ENCODE assay signal across 9 mouse cellular contexts in the genomic region with DNA sequence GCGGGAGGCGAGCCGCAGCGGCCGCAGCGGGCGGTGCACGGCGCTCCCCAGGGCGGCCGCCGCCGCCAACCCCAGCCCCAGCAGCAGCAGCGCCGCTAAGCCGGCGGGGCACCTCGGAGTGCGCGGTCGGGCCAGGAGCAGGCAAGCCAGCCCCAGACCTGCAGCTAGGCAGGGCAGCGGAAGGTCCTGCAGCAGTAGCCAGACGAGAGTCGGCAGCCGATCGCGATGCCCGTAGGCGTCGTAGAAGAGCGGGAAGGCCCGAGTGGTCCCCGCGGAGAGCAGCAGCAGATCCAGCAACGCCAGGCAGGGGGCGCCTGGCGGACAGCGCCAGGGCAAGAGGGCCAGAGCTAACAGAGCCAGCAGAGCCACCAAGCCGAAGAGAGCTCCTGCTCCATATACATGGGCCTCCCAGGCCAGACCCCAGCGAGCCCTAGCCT. TPM values are rescaled to one million over a fixed set of nuclear protein-coding genes. Genes with fewer than 3 reads are reported as not detected.
DNase-seq lines count a peak whose midpoint lies in the region; ATAC-seq and TF ChIP-seq lines count a peak whose summit lies in the region.
"Had no signal": no experiment of that assay in that cellular context is flagged by ENCODE, and none has a peak within 500 bp of the region (broad histone marks: within the 10 kb centered on the region; RNA-seq: fewer than 3 reads in every experiment).

No protein-coding gene starts in this region.

- ATAC-seq in embryonic facial prominence, embryonic 13.5 days (ENCODE audit: insufficient number of reproducible peaks, insufficient read depth, low FRiP score, low TSS enrichment, low read depth): peak; percentile 49; the same call in 1 of the 2 replicates
- peak; percentile 79 for ATAC-seq in limb, embryonic 14.5 days (ENCODE audit: low FRiP score, low read depth)
- ATAC-seq in midbrain, embryonic 16.5 days: peak; percentile 70

- peaks cover 20% of the 10 kb centered on the region for H3K4me1 ChIP-seq in embryonic facial prominence, embryonic 13.5 days
- H3K4me1 ChIP-seq in limb, embryonic 14.5 days (ENCODE audit: control insufficient read depth, insufficient read depth, low read length): no peaks in the 10 kb centered on the region
- peaks cover 7% of the 10 kb centered on the region for H3K4me1 ChIP-seq in midbrain, embryonic 16.5 days (ENCODE audit: control insufficient read depth, insufficient read depth, low read length)

- no peaks in the 10 kb centered on the region for H3K36me3 ChIP-seq in embryonic facial prominence, embryonic 13.5 days
- no peaks in the 10 kb centered on the region for H3K36me3 ChIP-seq in limb, embryonic 14.5 days (ENCODE audit: control insufficient read depth, insufficient read depth, low read length)
- no peaks in the 10 kb centered on the region for H3K36me3 ChIP-seq in midbrain, embryonic 16.5 days (ENCODE audit: control insufficient read depth, insufficient read depth, low read length)
- H3K36me3 ChIP-seq: G1E had no signal

- H3K27me3 ChIP-seq in embryonic facial prominence, embryonic 13.5 days: peaks cover 95% of the 10 kb centered on the region
- peaks cover 49% of the 10 kb centered on the region for H3K27me3 ChIP-seq in limb, embryonic 14.5 days (ENCODE audit: control insufficient read depth, insufficient read depth, low read length)
- H3K27me3 ChIP-seq in midbrain, embryonic 16.5 days (ENCODE audit: control insufficient read depth, insufficient read depth, low read depth, low read length): peaks cover 42% of the 10 kb centered on the region

- no peak overlapping the region for H3K27ac ChIP-seq in embryonic facial prominence, embryonic 13.5 days
- H3K27ac ChIP-seq in limb, embryonic 14.5 days (replicated peaks; ENCODE audit: low read depth, low read length): no peak overlapping the region
- no peak overlapping the region for H3K27ac ChIP-seq in midbrain, embryonic 16.5 days (ENCODE audit: low read length)

- H3K4me3 ChIP-seq in embryonic facial prominence, embryonic 13.5 days: peak overlapping the region; percentile 59
- H3K4me3 ChIP-seq in limb, embryonic 14.5 days (replicated peaks; ENCODE audit: low read length): peak overlapping the region; percentile 52
- H3K4me3 ChIP-seq in midbrain, embryonic 16.5 days (ENCODE audit: low read depth, low read length): peak overlapping the region; percentile 45

- H3K9me3 ChIP-seq in embryonic facial prominence, embryonic 13.5 days: no peaks in the 10 kb centered on the region
- H3K9me3 ChIP-seq in limb, embryonic 14.5 days (ENCODE audit: control insufficient read depth, low read length): no peaks in the 10 kb centered on the region
- no peaks in the 10 kb centered on the region for H3K9me3 ChIP-seq in midbrain, embryonic 16.5 days (replicated peaks; ENCODE audit: control insufficient read depth, low read length, poor library complexity, severe bottlenecking)

- H3K4me2 ChIP-seq in embryonic facial prominence, embryonic 13.5 days: peak overlapping the region; percentile 100
- H3K4me2 ChIP-seq in limb, embryonic 14.5 days (replicated peaks; ENCODE audit: low read depth, low read length, severe bottlenecking): peak overlapping the region; percentile 100
- H3K4me2 ChIP-seq in midbrain, embryonic 16.5 days (ENCODE audit: low read length): peak overlapping the region; percentile 68

- peak overlapping the region; percentile 74 for H3K9ac ChIP-seq in embryonic facial prominence, embryonic 13.5 days
- H3K9ac ChIP-seq in limb, embryonic 14.5 days (ENCODE audit: low read depth, low read length, severe bottlenecking): peak overlapping the region; percentile 53
- H3K9ac ChIP-seq in midbrain, embryonic 16.5 days (ENCODE audit: low read depth, low read length): peak overlapping the region; percentile 60

- DNase-seq in 3134 (ENCODE audit: extremely low read depth, insufficient read length, low spot score): peak; percentile 26
- peak; percentile 84 to 87 for DNase-seq in adrenal gland, postnatal 36 days
- DNase-seq in heart, adult 9 months (ENCODE audit: low spot score in 2 of 2): peak; percentile 67 to 78
- peak; percentile 65 to 71 for DNase-seq in kidney, adult 8-10 months
- peak; percentile 68 for DNase-seq in limb, embryonic 14.5 days (ENCODE audit: low spot score)
- DNase-seq in spleen, postnatal 10 days (ENCODE audit: low spot score in 2 of 2): peak; percentile 49 to 75

- under 1% methylated on average over 31 of the region's 40 CpGs for WGBS in embryonic facial prominence, embryonic 13.5 days
- WGBS in limb, embryonic 14.5 days: 5% methylated on average over 30 of the region's 40 CpGs
- under 1% methylated on average over 40 of the region's 40 CpGs for WGBS in midbrain, embryonic 16.5 days

- no peak for TF ChIP-seq POLR2A in limb, embryonic 14.5 days (IDR thresholded peaks at IDR 0.05; ENCODE audit: borderline replicate concordance, extremely low read depth, insufficient read depth, insufficient read length)

RNA-seq across cellular contexts. Expression of gene Rbm28, which starts 6.2 kb away (rescaled TPM):
- 10 to 100 TPM; 28.4 to 29.7 TPM for total RNA-seq in adrenal gland, postnatal 36 days (2021)
- 47.4 and 50.6 TPM in 2 replicates for polyA plus RNA-seq in embryonic facial prominence, embryonic 13.5 days (2015; fragmentation: Nextera tagmentation; extraction: Ambion mirVana)
- polyA plus RNA-seq in limb, embryonic 14.5 days (2012; rRNA removed): 45.9 and 59.8 TPM in 2 replicates
- polyA plus RNA-seq in limb, embryonic 14.5 days (2014; fragmentation: Nextera tagmentation; extraction: Ambion mirVana): 35.7 and 47.7 TPM in 2 replicates
- polyA plus RNA-seq in midbrain, embryonic 16.5 days (2015; fragmentation: Nextera tagmentation; extraction: Ambion mirVana): 43.1 and 43.4 TPM in 2 replicates

RNA-seq across cellular contexts. Expression of gene Prrt4, which starts 8.4 kb away (rescaled TPM):
- total RNA-seq in adrenal gland, postnatal 36 days (2021): 1 to 10 TPM; 3.2 TPM
- polyA plus RNA-seq in embryonic facial prominence, embryonic 13.5 days (2015; fragmentation: Nextera tagmentation; extraction: Ambion mirVana): 1.2 and 1.3 TPM in 2 replicates
- polyA plus RNA-seq in limb, embryonic 14.5 days (2012; rRNA removed): 1.2 and 1.8 TPM in 2 replicates
- 0.92 and 1.1 TPM in 2 replicates for polyA plus RNA-seq in limb, embryonic 14.5 days (2014; fragmentation: Nextera tagmentation; extraction: Ambion mirVana)
- polyA plus RNA-seq in midbrain, embryonic 16.5 days (2015; fragmentation: Nextera tagmentation; extraction: Ambion mirVana): 11.4 and 11.6 TPM in 2 replicates
- polyA plus RNA-seq: G1E had no signal

RNA-seq across cellular contexts. Expression of gene Impdh1, which starts 45.2 kb away (rescaled TPM):
- 10 to 100 TPM; 74.9 to 83.1 TPM for total RNA-seq in adrenal gland, postnatal 36 days (2021)
- polyA plus RNA-seq in embryonic facial prominence, embryonic 13.5 days (2015; fragmentation: Nextera tagmentation; extraction: Ambion mirVana): 39.1 and 39.5 TPM in 2 replicates
- 42.1 and 53.1 TPM in 2 replicates for polyA plus RNA-seq in limb, embryonic 14.5 days (2012; rRNA removed)
- polyA plus RNA-seq in limb, embryonic 14.5 days (2014; fragmentation: Nextera tagmentation; extraction: Ambion mirVana): 46.6 and 49.2 TPM in 2 replicates
- 63.8 and 70.6 TPM in 2 replicates for polyA plus RNA-seq in midbrain, embryonic 16.5 days (2015; fragmentation: Nextera tagmentation; extraction: Ambion mirVana)

Comparison
In these comparisons a context has a peak if more than half of its experiments do, and no peak if none do; other contexts are left out.
1. DNase-seq: peak in every context shown above with its lines; median percentile 86 in adrenal gland, postnatal 36 days; 72 in heart, adult 9 months; 68 in kidney, adult 8-10 months; 68 in limb, embryonic 14.5 days; 62 in spleen, postnatal 10 days; 26 in 3134.